Mouse (Mus musculus): ENCODE results near the gene Acaa1b. TPM values are rescaled to one million over a fixed set of nuclear protein-coding genes. Genes with fewer than 3 reads are reported as not detected.

Acaa1b gene
- total RNA-seq, 2 experiments from 2014 or later, result 1.3 to 1.9 TPM

DNA sequence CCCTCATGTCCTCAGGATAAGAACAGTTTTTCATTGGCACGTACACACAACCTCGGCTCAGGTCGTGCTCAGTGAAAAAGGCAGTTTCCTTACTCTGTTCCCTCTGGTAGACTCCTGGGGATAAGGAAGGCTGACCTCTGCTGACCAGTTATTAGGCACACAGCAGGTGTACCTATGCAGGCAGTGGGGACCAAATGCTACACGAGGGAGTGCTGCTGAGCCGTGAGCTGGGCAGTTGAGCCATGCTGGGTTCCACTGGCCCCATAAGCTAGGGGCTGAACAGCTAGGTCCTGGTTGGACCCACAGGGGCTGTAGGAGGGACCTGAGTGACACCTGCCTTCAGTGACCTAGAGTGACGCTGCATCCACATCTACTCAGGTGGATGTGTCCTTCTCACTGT lies 11.3 kb downstream of the Acaa1b start:
- no peak for DNase-seq (ENCODE audit: low spot score in 2 of 2)
- intact Hi-C loops (cut with DNase I), result no loop called here

DNA sequence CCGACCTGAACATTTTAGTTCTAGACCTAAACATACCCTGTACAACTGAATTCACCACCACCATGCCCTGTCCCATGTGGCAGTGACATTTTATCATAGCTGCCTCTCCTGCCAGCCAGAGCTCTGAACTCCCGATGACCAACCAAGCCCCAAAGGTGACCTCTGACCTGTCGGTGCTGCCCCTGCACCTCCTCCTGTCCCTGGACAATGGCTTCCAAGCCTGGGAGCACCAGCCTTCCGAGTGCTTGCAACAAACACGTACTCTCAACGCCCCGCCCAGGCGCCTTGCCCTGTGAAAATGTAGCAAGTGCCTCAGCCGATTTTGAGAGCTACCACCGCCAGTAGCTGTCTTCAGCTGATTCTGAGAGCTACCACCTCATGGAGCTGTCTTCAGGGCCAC lies 11.8 kb downstream of the Acaa1b start:
- intact Hi-C loops (cut with DNase I), result no loop called here
- DNase-seq (ENCODE audit: low spot score in 2 of 2), result no peak

DNA sequence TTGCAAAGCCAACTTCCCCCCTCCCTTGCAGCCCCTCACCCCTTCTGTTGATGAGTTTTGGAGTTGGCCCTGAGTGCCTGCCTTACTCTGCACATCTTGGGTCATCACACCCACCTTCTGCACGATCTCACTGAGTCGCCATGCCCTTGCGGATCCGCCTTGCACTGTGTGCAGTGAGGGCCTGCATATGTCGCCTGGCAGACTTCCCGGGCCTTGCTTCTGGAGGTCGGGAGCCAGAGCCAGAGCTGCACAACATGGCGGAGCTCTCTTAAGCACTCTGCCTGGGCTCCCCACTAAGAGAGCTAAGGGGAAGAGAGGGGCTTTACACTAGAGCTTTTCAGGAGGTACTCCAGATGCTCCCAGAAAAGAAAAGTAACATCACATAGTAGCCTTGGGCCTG lies 12.2 kb downstream of the Acaa1b start:
- no peak for DNase-seq (ENCODE audit: low spot score in 2 of 2)
- intact Hi-C loops (cut with DNase I), result no loop called here

DNA sequence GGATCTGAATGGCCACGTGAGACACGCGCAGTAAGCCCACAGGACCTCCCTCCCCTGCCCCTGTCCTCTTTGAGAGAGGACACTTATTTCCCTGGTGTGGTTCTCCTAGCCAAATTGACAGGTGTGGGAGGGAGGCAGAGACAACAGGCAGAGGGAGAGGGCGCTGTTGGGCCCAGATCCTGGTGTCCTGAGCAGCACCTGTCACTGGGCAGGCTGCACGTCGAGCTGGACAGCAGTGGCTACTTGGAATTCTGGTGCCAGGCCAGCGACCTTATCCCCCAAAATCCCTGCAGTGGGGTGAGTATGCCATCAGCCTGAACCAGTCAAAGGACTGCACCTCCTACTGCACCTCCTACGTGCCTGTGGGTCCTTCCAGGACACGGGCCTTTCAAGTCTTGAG lies 13.5 kb downstream of the Acaa1b start:
- intact Hi-C loops (cut with DNase I), result no loop called here
- no peak for DNase-seq (ENCODE audit: low spot score in 2 of 2)

DNA sequence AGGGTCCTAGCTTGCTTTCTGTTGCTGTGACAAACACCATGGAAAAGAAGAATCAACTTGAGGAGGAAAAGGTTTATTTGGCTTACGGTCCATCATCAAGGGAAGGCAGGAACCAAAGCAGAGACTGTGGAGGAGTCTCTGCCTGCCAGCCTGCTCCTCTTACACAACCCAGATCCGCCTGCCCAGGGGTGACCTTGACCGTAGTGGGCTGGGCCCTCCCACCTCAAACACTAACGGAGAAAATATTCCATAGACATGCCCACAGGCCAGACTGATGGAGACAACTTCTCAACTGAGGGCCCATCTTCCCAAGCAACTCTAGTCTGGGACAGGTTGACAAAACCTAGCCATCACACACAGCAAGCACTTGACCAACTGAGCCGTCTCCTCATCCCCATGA lies 14.8 kb downstream of the Acaa1b start:
- intact Hi-C loops (cut with DNase I), result no loop called here
- DNase-seq (ENCODE audit: low spot score in 2 of 2), result no peak

DNA sequence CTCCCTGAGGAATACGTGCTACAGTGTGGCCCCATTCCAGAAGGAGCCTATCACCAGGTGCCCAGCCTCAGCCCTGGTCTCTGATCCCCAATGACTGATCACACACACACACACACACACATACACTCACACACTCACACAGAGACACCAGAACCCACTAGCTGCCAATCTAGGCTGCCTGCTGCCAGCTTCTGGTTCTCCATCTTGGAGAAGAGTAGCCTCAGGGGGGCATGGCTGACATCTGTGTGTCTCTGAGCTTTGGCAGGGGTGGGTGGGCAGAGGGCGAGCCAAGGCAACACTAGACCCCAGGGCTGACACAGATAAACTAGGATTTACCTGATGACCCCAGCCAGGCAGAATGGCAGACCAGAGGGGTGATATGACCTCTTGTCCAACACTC lies 18.1 kb downstream of the Acaa1b start:
- intact Hi-C loops (cut with DNase I), result no loop called here
- no peak for DNase-seq (ENCODE audit: low spot score in 2 of 2)

DNA sequence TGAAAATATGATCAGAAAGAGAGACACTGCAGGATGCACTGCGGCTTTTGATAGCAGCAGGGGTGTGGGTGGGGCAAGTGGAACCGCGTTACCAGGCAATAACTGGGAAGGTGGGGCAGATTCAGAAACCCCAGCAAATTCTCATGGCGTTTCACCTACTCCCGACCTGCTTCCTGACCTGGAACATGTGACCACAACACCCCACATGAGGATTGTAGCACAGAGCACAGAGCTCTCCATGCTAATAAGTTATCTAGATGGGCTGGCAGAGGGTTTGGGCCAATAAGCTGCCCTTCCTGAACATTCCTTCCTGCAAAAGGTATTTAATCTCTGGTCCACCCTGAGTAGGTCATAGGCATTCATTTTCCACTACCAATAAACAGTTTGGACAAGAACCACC lies 26.2 kb downstream of the Acaa1b start:
- intact Hi-C loops (cut with DNase I), result no loop called here
- DNase-seq (ENCODE audit: low spot score in 2 of 2), result no peak

DNA sequence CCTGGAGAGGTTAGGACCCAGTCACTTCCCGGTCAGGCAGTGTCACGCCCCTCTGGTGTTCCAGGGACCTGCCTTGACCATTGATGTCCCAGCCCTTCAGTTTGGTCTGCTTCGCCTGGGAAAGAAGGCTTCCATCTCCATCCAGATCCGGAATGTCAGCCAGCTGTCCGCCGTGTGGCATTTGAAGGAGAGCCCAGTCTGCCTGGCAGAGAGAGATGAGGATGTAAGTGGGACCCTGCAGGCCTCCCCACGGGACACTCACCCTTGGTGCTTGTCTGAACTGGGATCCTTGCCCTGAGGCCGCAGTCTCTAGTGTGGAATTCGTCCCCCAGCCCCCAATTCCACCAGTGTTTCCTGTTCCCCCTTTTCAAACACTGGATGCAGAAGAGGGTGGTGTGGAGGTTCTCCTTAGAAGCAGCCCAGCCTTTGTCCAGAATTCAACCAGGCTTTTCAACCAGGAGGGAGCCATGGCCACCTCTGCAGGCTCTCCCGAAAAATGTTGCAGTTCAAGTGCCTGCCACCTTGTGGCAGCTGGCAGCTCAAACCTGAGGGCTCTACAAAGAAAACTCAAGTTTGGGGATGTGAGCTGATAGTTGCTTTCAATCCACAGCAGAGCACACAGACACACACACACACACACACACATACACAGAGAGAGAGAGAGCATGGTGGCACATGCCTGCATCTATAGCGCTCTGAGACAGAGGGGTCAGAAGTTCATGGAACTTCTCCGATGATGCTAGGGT lies 28.3 kb downstream of the Acaa1b start:
- intact Hi-C loops (cut with DNase I), result no loop called here
- DNase-seq (ENCODE audit: low spot score in 2 of 2), result no peak

DNA sequence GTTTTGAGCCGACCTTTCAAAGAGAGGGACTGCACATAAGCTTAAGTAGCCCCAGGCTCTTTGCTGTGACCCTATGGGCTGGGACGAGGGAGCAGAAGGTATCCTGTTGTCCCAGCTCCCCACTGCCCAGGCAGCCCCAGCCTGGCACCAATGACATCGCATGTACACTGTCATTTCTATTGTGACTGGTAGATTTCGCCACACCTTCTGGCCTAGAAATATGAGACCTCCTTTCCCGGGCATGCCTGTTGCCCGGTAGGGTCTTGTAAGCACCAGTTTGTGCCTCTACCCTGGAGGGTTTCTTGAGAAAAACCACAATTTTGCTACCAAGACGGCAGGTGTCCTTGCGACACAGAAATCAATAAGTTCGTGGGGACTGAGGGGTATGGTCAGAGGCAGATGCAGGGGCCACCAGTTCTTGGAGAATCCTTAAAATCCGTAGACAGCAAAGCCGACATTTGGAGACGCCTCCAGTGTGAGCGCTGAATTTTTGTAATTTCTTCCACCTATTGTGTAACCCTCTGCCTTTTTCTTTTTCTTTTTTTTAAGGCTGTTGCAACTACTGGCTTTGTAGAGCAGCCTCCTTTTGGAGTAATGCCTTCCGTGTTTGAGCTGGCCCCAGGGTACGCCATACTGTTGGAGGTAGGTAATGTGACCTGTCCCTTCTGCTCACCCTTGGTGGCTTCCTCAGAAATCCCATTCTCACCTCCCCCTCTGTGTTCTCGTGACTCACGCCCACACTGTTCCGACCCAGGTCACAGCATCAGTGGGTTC lies 34.1 kb downstream of the Acaa1b start:
- intact Hi-C loops (cut with DNase I), result no loop called here
- no peak for DNase-seq (ENCODE audit: low spot score in 2 of 2)

DNA sequence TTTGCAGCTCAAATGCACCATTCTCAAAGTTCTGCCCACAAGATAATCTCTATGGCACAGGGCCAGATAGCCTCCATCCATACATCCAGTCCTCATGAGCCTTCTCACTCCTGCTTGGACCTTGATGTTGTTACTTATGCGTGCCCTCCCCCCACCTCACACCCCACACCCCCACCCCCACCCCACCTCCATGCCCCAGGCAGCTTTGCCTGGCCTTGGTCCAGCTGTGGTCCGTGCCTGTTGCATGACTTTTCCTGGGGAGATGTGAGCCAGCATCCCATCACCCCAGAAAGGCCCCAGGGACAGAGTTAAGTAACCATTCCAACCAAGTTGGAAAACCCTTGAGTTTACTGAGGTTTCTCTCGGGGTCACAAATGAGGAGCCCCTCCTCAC lies 36.7 kb downstream of the Acaa1b start:
- no peak for DNase-seq (ENCODE audit: low spot score in 2 of 2)
- intact Hi-C loops (cut with DNase I), result no loop called here

DNA sequence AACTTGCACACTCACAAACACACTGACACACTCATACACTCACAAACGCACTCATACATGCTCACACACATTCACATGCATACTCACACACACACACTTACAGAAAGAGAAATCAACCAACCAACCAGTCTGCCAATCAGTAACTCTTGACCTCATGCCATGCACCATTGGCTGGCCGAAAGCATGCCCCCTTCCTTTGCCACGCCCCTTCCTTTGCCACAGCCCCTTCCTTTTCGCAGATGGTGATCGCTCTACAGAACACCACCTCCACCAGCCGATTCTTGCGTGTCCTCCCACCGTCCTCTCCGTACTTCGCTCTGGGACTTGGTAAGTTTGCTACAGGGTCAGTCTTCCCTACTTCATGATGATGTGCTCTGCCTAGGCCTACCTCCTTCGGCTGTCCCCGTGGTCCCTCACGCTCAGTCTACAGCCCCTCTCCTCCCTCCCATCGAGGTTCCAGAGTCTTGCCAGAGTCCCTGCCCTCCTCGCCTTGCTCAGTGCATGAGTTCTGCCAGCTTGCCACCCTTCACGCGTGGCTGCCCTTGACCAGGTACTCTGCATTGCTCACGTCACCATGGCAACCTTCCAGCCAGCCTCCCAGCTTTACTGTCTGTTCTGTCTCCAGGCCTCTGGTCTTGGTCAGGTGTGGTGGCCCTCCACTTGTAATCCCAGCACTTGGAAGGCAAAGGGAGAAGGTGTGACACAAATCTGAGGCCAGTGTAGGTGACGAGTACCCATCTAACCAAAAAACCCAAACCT lies 37.3 kb downstream of the Acaa1b start:
- intact Hi-C loops (cut with DNase I), result no loop called here
- no peak for DNase-seq (ENCODE audit: low spot score in 2 of 2)

DNA sequence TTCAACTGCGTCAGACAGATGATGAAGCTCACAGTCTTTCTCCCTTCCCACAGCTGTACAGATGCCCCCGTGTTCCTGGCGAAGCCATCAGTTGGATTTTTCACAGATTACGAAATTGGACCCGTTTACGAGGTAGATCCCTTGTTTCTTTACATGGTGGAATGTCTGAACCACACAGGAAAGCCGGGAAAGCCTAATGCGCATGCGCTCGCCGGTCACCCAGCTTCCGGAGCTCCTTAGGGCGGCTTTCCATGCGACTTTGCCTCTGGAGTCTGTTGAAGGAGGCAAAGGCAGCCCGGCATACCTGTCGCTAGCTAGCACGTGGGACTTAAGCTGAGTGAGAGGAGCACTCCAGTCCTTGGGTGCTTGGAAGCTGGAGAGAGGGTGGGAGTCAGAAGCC lies 42.0 kb downstream of the Acaa1b start:
- intact Hi-C loops (cut with DNase I), result no loop called here
- no peak for DNase-seq (ENCODE audit: low spot score in 2 of 2)

DNA sequence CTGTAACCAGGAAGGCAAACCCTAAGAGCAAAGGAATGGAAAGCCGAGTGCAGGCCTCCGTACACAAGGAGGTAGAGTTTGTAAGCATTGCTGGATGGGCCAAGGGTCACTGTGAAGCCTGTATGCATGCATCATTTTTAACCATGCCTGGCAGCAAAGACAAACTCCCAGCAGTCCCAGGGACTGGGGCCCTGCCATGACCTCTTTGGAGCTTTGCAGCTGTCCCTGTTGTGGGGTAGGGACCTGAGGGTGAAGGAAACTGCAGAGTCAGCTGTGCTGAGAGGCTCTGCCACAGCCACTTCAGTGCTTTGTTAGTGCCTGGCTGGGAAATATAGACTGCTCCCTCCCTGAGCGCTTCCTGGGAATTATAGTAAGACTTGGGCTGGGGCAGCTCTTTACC lies 46.3 kb downstream of the Acaa1b start:
- intact Hi-C loops (cut with DNase I), result no loop called here

DNA sequence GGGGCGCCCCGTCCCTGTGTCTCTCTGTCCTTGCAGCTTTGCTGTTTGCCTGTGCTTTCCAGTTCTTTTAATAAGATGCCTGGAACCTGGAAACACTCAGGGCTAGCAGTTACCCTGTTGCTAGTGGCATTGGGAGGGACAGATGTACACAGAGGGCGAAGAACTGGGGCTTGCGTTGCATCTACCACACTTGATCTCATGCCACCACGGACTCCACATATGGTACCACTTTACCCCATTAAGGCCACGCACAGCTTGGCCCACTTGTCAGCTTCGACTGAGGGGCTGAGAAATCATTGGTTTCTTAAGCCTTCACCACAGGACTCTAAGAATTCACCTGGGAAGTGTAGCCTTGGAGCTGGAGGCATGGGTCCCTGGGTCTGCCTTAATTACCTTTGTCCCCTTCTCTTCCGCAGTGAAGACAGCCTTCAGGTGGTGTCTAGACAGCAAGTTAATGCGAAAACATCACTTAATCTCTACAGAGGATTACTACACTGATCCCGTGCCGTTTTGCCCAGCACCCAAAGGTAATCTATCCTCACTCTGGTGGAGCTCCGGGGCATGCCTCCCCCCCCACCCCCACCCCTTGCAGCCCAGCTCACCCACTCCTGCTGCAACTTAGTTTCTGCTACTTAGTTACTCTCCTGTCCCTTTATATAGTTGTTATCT lies 47.1 kb downstream of the Acaa1b start:
- no peak for DNase-seq (ENCODE audit: low spot score in 2 of 2)
- intact Hi-C loops (cut with DNase I), result loop anchor here (10.0 kb wide), 1 partner anchor 235 kb away; the partner anchor contains the start of gene Myd88

More for the DNA sequence above, 46.3 kb downstream of the Acaa1b start:
- DNase-seq (ENCODE audit: low spot score in 2 of 2), result no peak

DNA sequence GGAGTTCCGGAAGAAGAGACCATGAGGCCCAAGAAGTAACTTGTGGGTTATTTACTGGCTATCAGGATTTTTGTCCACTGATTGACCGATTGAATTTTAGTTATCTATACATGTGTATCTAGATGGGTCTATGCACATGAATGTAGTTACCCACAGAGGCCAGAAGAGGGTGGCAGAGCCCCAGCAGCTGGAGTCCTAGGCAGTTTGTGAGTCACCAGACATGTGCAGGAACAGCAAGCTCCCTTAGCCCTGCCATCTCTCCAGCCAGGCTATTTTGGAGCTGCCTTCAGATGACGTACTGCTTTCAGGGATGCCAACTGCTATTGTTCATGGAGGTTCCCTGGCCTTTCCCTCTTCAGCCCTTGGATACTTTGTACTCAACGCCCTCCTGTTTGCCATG lies 49.3 kb downstream of the Acaa1b start:
- intact Hi-C loops (cut with DNase I), result loop anchor here (10.0 kb wide), 1 partner anchor 237 kb away; the partner anchor contains the start of gene Myd88
- peak in 1 of 2 experiments; percentile 50 for DNase-seq (ENCODE audit: low spot score in 2 of 2)

DNA sequence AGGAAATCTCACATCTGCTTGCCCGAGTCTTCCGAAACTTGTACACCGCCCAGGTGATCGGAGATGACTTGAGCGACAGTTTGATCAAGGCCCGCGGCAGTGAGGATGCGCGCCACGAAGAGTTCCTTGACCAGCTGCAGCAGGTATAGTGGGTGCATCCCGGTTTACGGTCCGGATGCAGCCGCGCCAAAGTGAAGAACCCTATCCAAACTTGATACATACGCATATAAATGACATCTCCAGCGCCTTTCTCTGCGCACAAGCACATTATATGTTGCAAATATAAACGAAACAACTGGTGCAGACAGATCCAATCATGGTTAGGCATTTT lies 54.1 kb downstream of the Acaa1b start:
- DNase-seq (ENCODE audit: low spot score in 2 of 2), result no peak
- intact Hi-C loops (cut with DNase I), result loop anchor here (10.0 kb wide), 1 partner anchor 242 kb away; the partner anchor contains the start of gene Myd88

DNA sequence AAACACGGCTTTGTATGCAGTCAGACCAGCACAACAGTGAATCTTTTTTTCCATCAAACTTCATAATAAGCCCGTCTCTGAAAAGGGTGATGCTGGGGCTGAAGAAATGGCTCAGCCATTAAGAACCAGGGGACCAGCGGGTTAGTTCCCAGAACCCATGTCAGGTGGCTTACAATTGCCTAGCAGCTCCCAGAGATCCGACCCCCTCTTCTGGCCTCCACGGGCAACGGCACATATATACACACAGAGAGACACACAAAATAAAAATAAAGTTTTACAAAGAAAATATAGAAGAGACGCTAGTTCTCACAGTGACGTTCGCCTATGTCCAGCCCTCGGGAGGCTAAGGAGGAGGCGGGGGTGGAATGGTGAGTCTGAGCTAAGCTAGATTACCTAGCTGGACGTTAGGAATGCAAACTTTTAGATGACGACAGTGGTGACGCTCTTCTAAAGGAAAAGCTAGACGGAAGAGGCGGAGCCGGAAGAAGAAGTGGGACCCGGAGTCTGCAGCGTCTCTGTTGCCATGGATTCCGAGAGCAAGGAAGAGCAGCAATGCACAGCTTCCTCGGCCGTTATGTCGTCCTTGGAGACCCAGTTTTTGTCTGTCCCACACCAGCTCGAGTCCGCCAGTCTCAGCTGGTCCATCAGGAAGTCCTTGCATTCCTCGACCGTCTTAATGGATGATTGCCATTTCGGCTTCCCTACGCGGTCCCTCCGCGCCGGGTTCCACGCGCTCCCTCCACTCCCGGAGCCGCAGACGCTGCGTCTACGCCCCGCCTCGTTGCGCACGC lies 54.7 kb downstream of the Acaa1b start, which contains the start of gene Dlec1:
Gene Dlec1, plus strand, starts transcription at position 487 of the 791 bp plus-strand sequence.
- peak; percentile 85 to 92 for DNase-seq (ENCODE audit: low spot score in 2 of 2)
- intact Hi-C loops (cut with DNase I), result loop anchor here (10.0 kb wide), 1 partner anchor 243 kb away; the partner anchor contains the start of gene Myd88

DNA sequence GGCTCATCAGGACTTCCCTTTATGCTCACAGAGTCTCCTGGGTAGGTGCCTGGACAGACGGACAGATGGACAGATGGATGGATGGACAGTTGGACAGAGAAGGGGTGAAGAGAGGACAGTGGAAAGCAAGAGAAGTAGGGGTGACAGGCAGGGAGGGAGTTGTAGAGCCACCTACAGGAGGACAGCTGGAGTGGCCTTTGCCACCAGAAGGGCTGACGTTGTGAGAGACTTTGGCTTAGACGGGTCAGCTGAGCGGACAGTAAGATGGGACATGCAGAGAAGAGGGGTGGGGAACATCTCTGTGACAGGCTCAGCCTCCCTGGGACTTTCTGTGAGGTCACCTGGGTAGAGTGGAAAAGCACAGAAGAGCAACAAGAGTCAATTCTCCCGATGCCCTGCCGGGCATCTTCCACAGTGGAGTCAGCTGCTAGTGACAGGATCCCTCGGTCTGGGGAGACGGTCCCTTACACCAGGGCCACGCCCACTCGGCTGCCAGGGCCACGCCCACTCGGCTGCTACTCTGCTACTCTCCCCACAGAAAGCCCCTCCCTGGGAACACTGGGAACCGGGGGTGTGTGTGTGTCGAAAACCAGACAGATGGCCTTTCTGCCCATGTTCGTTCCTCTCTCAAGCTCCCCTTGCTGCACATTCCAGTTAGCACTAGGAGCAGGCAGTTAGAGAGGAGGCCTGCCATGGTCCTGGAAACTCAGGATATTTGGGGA lies 56.6 kb downstream of the Acaa1b start:
- peak in 1 of 2 experiments; percentile 69 for DNase-seq (ENCODE audit: low spot score in 2 of 2)
- intact Hi-C loops (cut with DNase I), result loop anchor here (10.0 kb wide), 1 partner anchor 244 kb away; the partner anchor contains the start of gene Myd88

Measured in left cerebral cortex, postnatal 25 days (tissue).